Mouse (Mus musculus): ENCODE results near the gene Hist1h2ae. TPM values are rescaled to one million over a fixed set of nuclear protein-coding genes. Genes with fewer than 3 reads are reported as not detected.

Gene Hist1h2ae
- polyA plus RNA-seq, 1 experiment from 2014 or later, result not detected

Other genes starting within 250 kb of the Hist1h2ae start
- 23.5 TPM for gene Zfp322a, start 202.0 kb downstream of the Hist1h2ae start, polyA plus RNA-seq (2014; fragmentation: Illumina TruSeq; extraction: RNeasy Lipid Tissue Mini Kit (QIAGEN cat#74804); ENCODE audit: low read depth, low replicate concordance)
- 1.7 TPM for gene Abt1, start 147.4 kb downstream of the Hist1h2ae start, polyA plus RNA-seq (2014; fragmentation: Illumina TruSeq; extraction: RNeasy Lipid Tissue Mini Kit (QIAGEN cat#74804); ENCODE audit: low read depth, low replicate concordance)
- not detected for gene Btn1a1, start 105.3 kb downstream of the Hist1h2ae start, polyA plus RNA-seq (2014; fragmentation: Illumina TruSeq; extraction: RNeasy Lipid Tissue Mini Kit (QIAGEN cat#74804); ENCODE audit: low read depth, low replicate concordance)
- gene Btn2a2, start 82.4 kb downstream of the Hist1h2ae start, polyA plus RNA-seq (2014; fragmentation: Illumina TruSeq; extraction: RNeasy Lipid Tissue Mini Kit (QIAGEN cat#74804); ENCODE audit: low read depth, low replicate concordance), result not detected
- not detected for gene Hist1h4h, start 40.2 kb downstream of the Hist1h2ae start, polyA plus RNA-seq (2014; fragmentation: Illumina TruSeq; extraction: RNeasy Lipid Tissue Mini Kit (QIAGEN cat#74804); ENCODE audit: low read depth, low replicate concordance)
- gene Hist1h2af, start 37.3 kb downstream of the Hist1h2ae start, polyA plus RNA-seq (2014; fragmentation: Illumina TruSeq; extraction: RNeasy Lipid Tissue Mini Kit (QIAGEN cat#74804); ENCODE audit: low read depth, low replicate concordance), result not detected
- not detected for gene Hist1h3g, start 35.8 kb downstream of the Hist1h2ae start, polyA plus RNA-seq (2014; fragmentation: Illumina TruSeq; extraction: RNeasy Lipid Tissue Mini Kit (QIAGEN cat#74804); ENCODE audit: low read depth, low replicate concordance)
- 0.37 TPM for gene Hist1h2bh, start 27.8 kb downstream of the Hist1h2ae start, polyA plus RNA-seq (2014; fragmentation: Illumina TruSeq; extraction: RNeasy Lipid Tissue Mini Kit (QIAGEN cat#74804); ENCODE audit: low read depth, low replicate concordance)
- not detected for gene Hist1h3f, start 27.2 kb downstream of the Hist1h2ae start, polyA plus RNA-seq (2014; fragmentation: Illumina TruSeq; extraction: RNeasy Lipid Tissue Mini Kit (QIAGEN cat#74804); ENCODE audit: low read depth, low replicate concordance)
- not detected for gene Hist1h4f, start 19.6 kb downstream of the Hist1h2ae start, polyA plus RNA-seq (2014; fragmentation: Illumina TruSeq; extraction: RNeasy Lipid Tissue Mini Kit (QIAGEN cat#74804); ENCODE audit: low read depth, low replicate concordance)
- 0.19 TPM for gene Hist1h1d, start 18.0 kb downstream of the Hist1h2ae start, polyA plus RNA-seq (2014; fragmentation: Illumina TruSeq; extraction: RNeasy Lipid Tissue Mini Kit (QIAGEN cat#74804); ENCODE audit: low read depth, low replicate concordance)
- not detected for gene Hist1h3e, start 8.9 kb downstream of the Hist1h2ae start, polyA plus RNA-seq (2014; fragmentation: Illumina TruSeq; extraction: RNeasy Lipid Tissue Mini Kit (QIAGEN cat#74804); ENCODE audit: low read depth, low replicate concordance)
- not detected for gene Hist1h2bg, start 176 bp upstream of the Hist1h2ae start, polyA plus RNA-seq (2014; fragmentation: Illumina TruSeq; extraction: RNeasy Lipid Tissue Mini Kit (QIAGEN cat#74804); ENCODE audit: low read depth, low replicate concordance)
- gene Hist1h2bf, start 3.0 kb upstream of the Hist1h2ae start, polyA plus RNA-seq (2014; fragmentation: Illumina TruSeq; extraction: RNeasy Lipid Tissue Mini Kit (QIAGEN cat#74804); ENCODE audit: low read depth, low replicate concordance), result not detected
- gene Hist1h2ad, start 3.2 kb upstream of the Hist1h2ae start, polyA plus RNA-seq (2014; fragmentation: Illumina TruSeq; extraction: RNeasy Lipid Tissue Mini Kit (QIAGEN cat#74804); ENCODE audit: low read depth, low replicate concordance), result not detected
- not detected for gene Hist1h3d, start 4.5 kb upstream of the Hist1h2ae start, polyA plus RNA-seq (2014; fragmentation: Illumina TruSeq; extraction: RNeasy Lipid Tissue Mini Kit (QIAGEN cat#74804); ENCODE audit: low read depth, low replicate concordance)
- not detected for gene Hist1h4d, start 10.4 kb upstream of the Hist1h2ae start, polyA plus RNA-seq (2014; fragmentation: Illumina TruSeq; extraction: RNeasy Lipid Tissue Mini Kit (QIAGEN cat#74804); ENCODE audit: low read depth, low replicate concordance)
- gene Hist1h2be, start 49.9 kb upstream of the Hist1h2ae start, polyA plus RNA-seq (2014; fragmentation: Illumina TruSeq; extraction: RNeasy Lipid Tissue Mini Kit (QIAGEN cat#74804); ENCODE audit: low read depth, low replicate concordance), result 0.95 TPM
- 0.45 TPM for gene Hist1h1e, start 51.3 kb upstream of the Hist1h2ae start, polyA plus RNA-seq (2014; fragmentation: Illumina TruSeq; extraction: RNeasy Lipid Tissue Mini Kit (QIAGEN cat#74804); ENCODE audit: low read depth, low replicate concordance)
- 0.56 TPM for gene Hist1h2ac, start 112.7 kb upstream of the Hist1h2ae start, polyA plus RNA-seq (2014; fragmentation: Illumina TruSeq; extraction: RNeasy Lipid Tissue Mini Kit (QIAGEN cat#74804); ENCODE audit: low read depth, low replicate concordance)
- 195 TPM for gene Hist1h2bc, start 113.0 kb upstream of the Hist1h2ae start, polyA plus RNA-seq (2014; fragmentation: Illumina TruSeq; extraction: RNeasy Lipid Tissue Mini Kit (QIAGEN cat#74804); ENCODE audit: low read depth, low replicate concordance)
- gene Hist1h1t, start 124.6 kb upstream of the Hist1h2ae start, polyA plus RNA-seq (2014; fragmentation: Illumina TruSeq; extraction: RNeasy Lipid Tissue Mini Kit (QIAGEN cat#74804); ENCODE audit: low read depth, low replicate concordance), result not detected
- 0.72 TPM for gene Hist1h4c, start 127.2 kb upstream of the Hist1h2ae start, polyA plus RNA-seq (2014; fragmentation: Illumina TruSeq; extraction: RNeasy Lipid Tissue Mini Kit (QIAGEN cat#74804); ENCODE audit: low read depth, low replicate concordance)
- 40.9 TPM for gene Hfe, start 139.6 kb upstream of the Hist1h2ae start, polyA plus RNA-seq (2014; fragmentation: Illumina TruSeq; extraction: RNeasy Lipid Tissue Mini Kit (QIAGEN cat#74804); ENCODE audit: low read depth, low replicate concordance)
- gene Hist1h1c, start 167.6 kb upstream of the Hist1h2ae start, polyA plus RNA-seq (2014; fragmentation: Illumina TruSeq; extraction: RNeasy Lipid Tissue Mini Kit (QIAGEN cat#74804); ENCODE audit: low read depth, low replicate concordance), result 9.8 TPM
- not detected for gene Hist1h3c, start 174.4 kb upstream of the Hist1h2ae start, polyA plus RNA-seq (2014; fragmentation: Illumina TruSeq; extraction: RNeasy Lipid Tissue Mini Kit (QIAGEN cat#74804); ENCODE audit: low read depth, low replicate concordance)
- gene Hist1h2bb, start 175.5 kb upstream of the Hist1h2ae start, polyA plus RNA-seq (2014; fragmentation: Illumina TruSeq; extraction: RNeasy Lipid Tissue Mini Kit (QIAGEN cat#74804); ENCODE audit: low read depth, low replicate concordance), result not detected
- not detected for gene Hist1h2ab, start 179.9 kb upstream of the Hist1h2ae start, polyA plus RNA-seq (2014; fragmentation: Illumina TruSeq; extraction: RNeasy Lipid Tissue Mini Kit (QIAGEN cat#74804); ENCODE audit: low read depth, low replicate concordance)
- gene Hist1h3b, start 181.0 kb upstream of the Hist1h2ae start, polyA plus RNA-seq (2014; fragmentation: Illumina TruSeq; extraction: RNeasy Lipid Tissue Mini Kit (QIAGEN cat#74804); ENCODE audit: low read depth, low replicate concordance), result not detected
- gene Hist1h4b, start 185.8 kb upstream of the Hist1h2ae start, polyA plus RNA-seq (2014; fragmentation: Illumina TruSeq; extraction: RNeasy Lipid Tissue Mini Kit (QIAGEN cat#74804); ENCODE audit: low read depth, low replicate concordance), result not detected
- not detected for gene Hist1h4a, start 190.0 kb upstream of the Hist1h2ae start, polyA plus RNA-seq (2014; fragmentation: Illumina TruSeq; extraction: RNeasy Lipid Tissue Mini Kit (QIAGEN cat#74804); ENCODE audit: low read depth, low replicate concordance)
- not detected for gene Hist1h3a, start 191.2 kb upstream of the Hist1h2ae start, polyA plus RNA-seq (2014; fragmentation: Illumina TruSeq; extraction: RNeasy Lipid Tissue Mini Kit (QIAGEN cat#74804); ENCODE audit: low read depth, low replicate concordance)
- gene Hist1h1a, start 192.4 kb upstream of the Hist1h2ae start, polyA plus RNA-seq (2014; fragmentation: Illumina TruSeq; extraction: RNeasy Lipid Tissue Mini Kit (QIAGEN cat#74804); ENCODE audit: low read depth, low replicate concordance), result not detected
- gene Trim38, start 198.7 kb upstream of the Hist1h2ae start, polyA plus RNA-seq (2014; fragmentation: Illumina TruSeq; extraction: RNeasy Lipid Tissue Mini Kit (QIAGEN cat#74804); ENCODE audit: low read depth, low replicate concordance), result not detected
- 190 TPM for gene Slc17a2, start 235.8 kb upstream of the Hist1h2ae start, polyA plus RNA-seq (2014; fragmentation: Illumina TruSeq; extraction: RNeasy Lipid Tissue Mini Kit (QIAGEN cat#74804); ENCODE audit: low read depth, low replicate concordance)

All from liver, adult 10 weeks (tissue).